Mouse (Mus musculus) kidney, embryonic 14.5 days (tissue): ENCODE results near the gene Nebl. TPM values are rescaled to one million over a fixed set of nuclear protein-coding genes. Genes with fewer than 3 reads are reported as not detected.

Experiments
- ATAC-seq: fragments of 200-750 bp; cut with Nextera tagmentation; 2 replicates; pipeline ENCODE4 v1.8.0; 2017; ENCODE audit warnings: moderate number of reproducible peaks, mild to moderate bottlenecking, moderate TSS enrichment, moderate library complexity; ENCODE audit not compliant: low FRiP score, low TSS enrichment
- H3K27ac ChIP-seq: fragments of 300-500 bp; sonication (generic); 2 replicates; pipeline ENCODE4 v1.5.1; 2014; ENCODE audit warnings: low read depth, mild to moderate bottlenecking, low read length, moderate library complexity, mixed read lengths
- H3K27me3 ChIP-seq: fragments of 300-500 bp; sonication (generic); 2 replicates; pipeline ENCODE4 v1.6.1; 2014; ENCODE audit warnings: mild to moderate bottlenecking, low read length; ENCODE audit not compliant: control insufficient read depth, insufficient read depth
- H3K36me3 ChIP-seq: fragments of 300-500 bp; sonication (generic); 2 replicates; pipeline ENCODE4 v1.6.1; 2014; ENCODE audit warnings: low read length, mixed read lengths; ENCODE audit not compliant: control insufficient read depth, insufficient read depth
- H3K4me1 ChIP-seq: fragments of 300-500 bp; sonication (generic); 2 replicates; pipeline ENCODE4 v1.6.1; 2014; ENCODE audit warnings: low read length, mixed read lengths; ENCODE audit not compliant: control insufficient read depth, insufficient read depth
- H3K4me2 ChIP-seq: fragments of 300-500 bp; sonication (generic); replicated peaks from 2 replicates; pipeline ENCODE4 v1.6.1; 2014; ENCODE audit warnings: low read depth, mild to moderate bottlenecking, low read length
- H3K4me3 ChIP-seq: fragments of 300-500 bp; sonication (generic); 2 replicates; pipeline ENCODE4 v1.5.1; 2014; ENCODE audit warnings: mild to moderate bottlenecking, low read length
- H3K9ac ChIP-seq: fragments of 300-500 bp; sonication (generic); 2 replicates; pipeline ENCODE4 v1.6.1; 2014; ENCODE audit warnings: low read depth, mild to moderate bottlenecking, low read length, moderate library complexity
- H3K9me3 ChIP-seq: fragments of 300-500 bp; sonication (generic); 2 replicates; pipeline ENCODE4 v1.6.1; 2016; ENCODE audit warnings: low read length; ENCODE audit not compliant: control insufficient read depth
- WGBS: fragments of 180-500 bp; shearing (Covaris S2); extraction: QIAGEN DNeasy Blood & Tissue Kit; methylation state at CpG from one replicate; pipeline ENCODE4 v1.1.7; 2014; 5-methylcytosine and 5-hydroxymethylcytosine counted together
- polyA plus RNA-seq: library from polyadenylated mRNA; unstranded; fragments of >200 nt; fragmentation: Nextera tagmentation; extraction: Ambion mirVana; gene quantifications from 2 replicates; pipeline ENCODE4 v1.2.1, GENCODE M21; 2014

Nebl gene
- polyA plus RNA-seq, 1 experiment from 2014 or later = 6.4 TPM

DNA sequence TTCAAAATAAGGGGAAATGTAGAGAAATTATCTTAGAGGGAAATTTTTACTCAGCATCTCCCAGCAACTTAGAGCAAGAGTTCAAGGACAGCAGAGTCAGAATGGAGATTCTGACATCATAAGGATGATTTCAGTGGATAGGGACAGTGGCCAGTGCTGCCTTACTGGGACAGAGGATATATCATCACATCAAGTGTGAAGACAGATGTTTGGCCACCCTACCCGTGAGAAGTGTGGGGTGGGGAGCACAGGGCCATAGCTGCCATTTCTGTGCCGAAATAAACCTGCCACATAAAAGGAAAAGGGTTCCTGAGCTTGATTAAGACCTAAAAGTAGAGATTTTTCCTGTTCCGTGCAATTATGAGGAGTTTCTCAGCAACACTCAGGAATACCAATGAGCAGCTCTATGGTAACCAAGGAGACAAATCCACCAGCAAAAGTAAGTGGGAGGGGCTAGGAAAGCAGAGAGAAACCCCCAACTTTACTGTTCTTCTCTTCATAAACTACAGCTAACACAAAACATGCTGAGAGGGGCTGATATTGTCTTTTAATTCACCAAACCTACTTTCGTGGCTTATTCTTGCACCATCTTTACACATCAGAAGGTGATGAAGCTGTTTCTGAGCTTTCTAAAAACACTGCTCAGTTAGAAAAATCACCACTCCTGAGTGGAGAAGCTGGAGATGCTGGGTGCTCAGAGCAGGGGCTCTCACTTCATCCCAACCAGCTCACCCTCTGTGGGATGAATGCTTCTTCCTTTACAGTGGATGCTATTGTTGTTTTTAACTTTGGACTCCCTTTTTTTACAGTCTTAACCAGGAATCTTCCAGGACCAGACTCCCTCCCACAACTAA lies 172.1 kb downstream of the Nebl start:
- Histone ChIP-seq H3K36me3 (no peaks in the 10 kb centered on the region), H3K4me2 (no peak overlapping the region), H3K4me3 (no peak overlapping the region), H3K4me1 (no peaks in the 10 kb centered on the region), H3K27ac (no peak overlapping the region), H3K9ac (no peak overlapping the region), H3K27me3 (no peaks in the 10 kb centered on the region), H3K9me3 (no peaks in the 10 kb centered on the region)
- ATAC-seq = no peak
- 78% methylated on average over 4 of the region's 4 CpGs for WGBS

- ATAC-seq = 0 out of 2 replicates have a peak, but pooled peaks have one; percentile 49
- H3K27ac ChIP-seq = no peak overlapping the region
- 0 out of 2 replicates have a peak, but pooled peaks cover 3% of the 10 kb centered on the region for H3K4me1 ChIP-seq
- no peaks in the 10 kb centered on the region for H3K9me3 ChIP-seq
- no peak overlapping the region for H3K4me3 ChIP-seq
- 15% methylated on average over 4 of the region's 4 CpGs for WGBS
- no peak overlapping the region for H3K4me2 ChIP-seq
- no peak overlapping the region for H3K9ac ChIP-seq
- H3K27me3 ChIP-seq = no peaks in the 10 kb centered on the region
- H3K36me3 ChIP-seq = no peaks in the 10 kb centered on the region
Measured at GRCm38 (mm10) chr2:17549895-17550558, 181.2 kb downstream of the Nebl start.

- Histone ChIP-seq H3K4me1 (0 out of 2 replicates have a peak, but pooled peaks cover 3% of the 10 kb centered on the region), H3K27me3 (no peaks in the 10 kb centered on the region), H3K27ac (no peak overlapping the region), H3K9me3 (no peaks in the 10 kb centered on the region), H3K9ac (no peak overlapping the region), H3K4me3 (no peak overlapping the region), H3K36me3 (no peaks in the 10 kb centered on the region), H3K4me2 (no peak overlapping the region)
- 73% methylated on average over 3 of the region's 3 CpGs for WGBS
- no peak for ATAC-seq
Measured at GRCm38 (mm10) chr2:17546354-17546948, 184.8 kb downstream of the Nebl start.

- no peak overlapping the region for H3K4me2 ChIP-seq
- no peaks in the 10 kb centered on the region for H3K36me3 ChIP-seq
- no peak for ATAC-seq
- no peak overlapping the region for H3K27ac ChIP-seq
- WGBS = 67% methylated on average over 10 of the region's 10 CpGs
- no peak overlapping the region for H3K9ac ChIP-seq
- H3K27me3 ChIP-seq = no peaks in the 10 kb centered on the region
- H3K4me1 ChIP-seq = no peaks in the 10 kb centered on the region
- no peak overlapping the region for H3K4me3 ChIP-seq
- H3K9me3 ChIP-seq = no peaks in the 10 kb centered on the region
Measured at GRCm38 (mm10) chr2:17539737-17540136, 191.5 kb downstream of the Nebl start.

GRCm38 (mm10) chr2:17538493-17538892 lies 192.8 kb downstream of the Nebl start:
- no peak overlapping the region for H3K27ac ChIP-seq
- no peaks in the 10 kb centered on the region for H3K9me3 ChIP-seq
- H3K4me3 ChIP-seq = no peak overlapping the region
- H3K36me3 ChIP-seq = no peaks in the 10 kb centered on the region
- no peak overlapping the region for H3K4me2 ChIP-seq
- no peaks in the 10 kb centered on the region for H3K27me3 ChIP-seq
- WGBS = 96% methylated on average over 4 of the region's 4 CpGs
- H3K4me1 ChIP-seq = no peaks in the 10 kb centered on the region
- H3K9ac ChIP-seq = no peak overlapping the region
- no peak for ATAC-seq

DNA sequence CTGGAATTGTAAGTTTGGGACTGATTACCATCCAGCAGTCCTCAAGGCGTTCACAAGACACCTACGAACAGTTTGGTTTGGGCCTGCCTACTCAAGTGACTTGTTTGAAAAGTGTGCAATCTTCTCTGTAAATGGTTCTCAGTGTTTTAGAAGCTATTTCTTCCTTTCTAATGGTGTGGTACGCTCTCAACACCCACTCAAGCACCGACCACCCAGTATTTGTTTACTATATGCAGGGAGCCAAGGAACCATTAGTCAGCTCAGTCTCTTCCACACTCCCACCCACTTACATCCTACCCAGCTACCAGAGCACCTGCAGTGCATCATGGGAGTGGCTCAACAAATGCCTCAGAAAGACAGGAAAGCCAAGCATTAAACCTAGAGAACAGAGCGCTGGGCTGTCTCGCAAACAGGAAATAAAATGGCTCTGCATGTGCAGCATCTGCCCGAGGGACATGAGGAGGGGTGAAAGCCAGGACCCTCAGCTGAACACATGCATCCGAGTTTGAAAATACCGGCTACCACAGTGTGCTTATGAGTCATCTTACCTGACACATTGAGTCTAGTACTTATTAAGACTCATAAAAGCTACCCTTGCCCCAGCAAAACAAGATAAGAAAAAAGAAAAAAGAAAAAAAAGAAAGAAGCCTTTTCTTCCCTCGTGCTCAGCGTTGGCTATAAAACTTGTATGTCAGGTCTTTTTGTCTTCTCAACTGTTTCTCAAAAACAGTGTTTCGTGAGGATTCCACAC lies 199.7 kb downstream of the Nebl start:
- Histone ChIP-seq H3K4me3 (no peak overlapping the region), H3K9ac (no peak overlapping the region), H3K9me3 (no peaks in the 10 kb centered on the region), H3K4me1 (no peaks in the 10 kb centered on the region), H3K27ac (no peak overlapping the region), H3K4me2 (no peak overlapping the region), H3K36me3 (no peaks in the 10 kb centered on the region), H3K27me3 (no peaks in the 10 kb centered on the region)
- 75% methylated on average over 12 of the region's 12 CpGs for WGBS
- ATAC-seq = no peak

- no peak overlapping the region for H3K4me3 ChIP-seq
- 65% methylated on average over 5 of the region's 5 CpGs for WGBS
- no peaks in the 10 kb centered on the region for H3K27me3 ChIP-seq
- H3K9ac ChIP-seq = no peak overlapping the region
- no peaks in the 10 kb centered on the region for H3K4me1 ChIP-seq
- H3K27ac ChIP-seq = no peak overlapping the region
- H3K4me2 ChIP-seq = no peak overlapping the region
- no peak; the same call in 1 of the 2 replicates for ATAC-seq
- H3K9me3 ChIP-seq = no peaks in the 10 kb centered on the region
- H3K36me3 ChIP-seq = no peaks in the 10 kb centered on the region
Measured at GRCm38 (mm10) chr2:17525739-17526526, 205.3 kb downstream of the Nebl start.

GRCm38 (mm10) chr2:17525211-17525610 lies 206.1 kb downstream of the Nebl start:
- WGBS = 46% methylated on average over 4 of the region's 4 CpGs
- Histone ChIP-seq H3K27me3 (no peaks in the 10 kb centered on the region), H3K9me3 (no peaks in the 10 kb centered on the region), H3K36me3 (no peaks in the 10 kb centered on the region), H3K27ac (no peak overlapping the region), H3K4me2 (no peak overlapping the region), H3K4me3 (no peak overlapping the region), H3K9ac (no peak overlapping the region), H3K4me1 (no peaks in the 10 kb centered on the region)
- ATAC-seq = no peak
